Mouse (Mus musculus): ENCODE data around the gene Chchd3.
A peak's percentile ranks its signal among the peaks of the same experiment; 100 is the strongest.

Gene Chchd3

GRCm38 (mm10) chr6:32935576-32935975 lies 124.5 kb downstream of the Chchd3 start:
- peak; percentile 20 for DNase-seq (ENCODE audit: low read depth, low spot score)

- no peak for DNase-seq (ENCODE audit: low read depth, low spot score)
Observed at GRCm38 (mm10) chr6:32931106-32931770, 128.8 kb downstream of the Chchd3 start.

GRCm38 (mm10) chr6:32922391-32922790 lies 137.7 kb downstream of the Chchd3 start:
- DNase-seq (ENCODE audit: low read depth, low spot score): no peak

- DNase-seq (ENCODE audit: low read depth, low spot score): no peak
Observed at GRCm38 (mm10) chr6:32920091-32920490, 140.0 kb downstream of the Chchd3 start.

- no peak for DNase-seq (ENCODE audit: low read depth, low spot score)
Observed at GRCm38 (mm10) chr6:32910692-32911091, 149.4 kb downstream of the Chchd3 start.

GRCm38 (mm10) chr6:32899061-32899460 lies 161.0 kb downstream of the Chchd3 start:
- no peak for DNase-seq (ENCODE audit: low read depth, low spot score)

GRCm38 (mm10) chr6:32894100-32894499 lies 166.0 kb downstream of the Chchd3 start:
- no peak for DNase-seq (ENCODE audit: low read depth, low spot score)

GRCm38 (mm10) chr6:32890726-32891125 lies 169.3 kb downstream of the Chchd3 start:
- DNase-seq (ENCODE audit: low read depth, low spot score): no peak

GRCm38 (mm10) chr6:32888894-32889529 lies 171.0 kb downstream of the Chchd3 start:
- no peak for DNase-seq (ENCODE audit: low read depth, low spot score)

- DNase-seq (ENCODE audit: low read depth, low spot score): no peak
Observed at GRCm38 (mm10) chr6:32878586-32878985, 181.5 kb downstream of the Chchd3 start.

- no peak for DNase-seq (ENCODE audit: low read depth, low spot score)
Observed at GRCm38 (mm10) chr6:32874176-32874575, 185.9 kb downstream of the Chchd3 start.

- DNase-seq (ENCODE audit: low read depth, low spot score): no peak
Observed at GRCm38 (mm10) chr6:32872805-32873204, 187.3 kb downstream of the Chchd3 start.

GRCm38 (mm10) chr6:32850960-32851359 lies 209.1 kb downstream of the Chchd3 start:
- no peak for DNase-seq (ENCODE audit: low read depth, low spot score)

GRCm38 (mm10) chr6:32848974-32849373 lies 211.1 kb downstream of the Chchd3 start:
- DNase-seq (ENCODE audit: low read depth, low spot score): no peak

- no peak for DNase-seq (ENCODE audit: low read depth, low spot score)
Observed at GRCm38 (mm10) chr6:32845463-32845862, 214.6 kb downstream of the Chchd3 start.

GRCm38 (mm10) chr6:32837939-32838301 lies 222.1 kb downstream of the Chchd3 start:
- no peak for DNase-seq (ENCODE audit: low read depth, low spot score)

- peak; percentile 22 for DNase-seq (ENCODE audit: low read depth, low spot score)
Observed at GRCm38 (mm10) chr6:32837165-32837938, 222.7 kb downstream of the Chchd3 start.

- no peak for DNase-seq (ENCODE audit: low read depth, low spot score)
Observed at GRCm38 (mm10) chr6:32823856-32824620, 236.0 kb downstream of the Chchd3 start.

GRCm38 (mm10) chr6:32818961-32819360 lies 241.1 kb downstream of the Chchd3 start:
- no peak for DNase-seq (ENCODE audit: low read depth, low spot score)

GRCm38 (mm10) chr6:32808796-32809195 lies 251.3 kb downstream of the Chchd3 start:
- no peak for DNase-seq (ENCODE audit: low read depth, low spot score)

- no peak for DNase-seq (ENCODE audit: low read depth, low spot score)
Observed at GRCm38 (mm10) chr6:32807771-32808170, 252.3 kb downstream of the Chchd3 start.

GRCm38 (mm10) chr6:32803646-32804045 lies 256.4 kb downstream of the Chchd3 start:
- no peak for DNase-seq (ENCODE audit: low read depth, low spot score)

Measured in ES-CJ7 (cell line).